Mouse (Mus musculus): ENCODE results near the gene Nav2. TPM values are rescaled to one million over a fixed set of nuclear protein-coding genes. Genes with fewer than 3 reads are reported as not detected.
A peak's percentile ranks its signal among the peaks of the same experiment; 100 is the strongest.

Nav2 gene
- polyA plus RNA-seq, 1 experiment: 32.5 TPM

- peaks cover 21% of the 10 kb centered on the region for H3K4me1 ChIP-seq (ENCODE audit: control insufficient read depth, insufficient read depth, low read length)
- TF ChIP-seq POLR2A (IDR thresholded peaks at IDR 0.05; ENCODE audit: borderline replicate concordance, insufficient read depth, low read length) (no peak), CTCF (IDR thresholded peaks at IDR 0.05; ENCODE audit: borderline replicate concordance, insufficient read depth, low read depth, low read length) (no peak)
- H3K4me3 ChIP-seq (replicated peaks; ENCODE audit: insufficient read depth, low read depth, low read length): no peak overlapping the region
- WGBS: 80% methylated on average over 3 of the region's 3 CpGs
- no peak overlapping the region for H3K27ac ChIP-seq (ENCODE audit: insufficient read depth, low read length)
- DNase-seq: no peak
- H3K27me3 ChIP-seq (ENCODE audit: control insufficient read depth, insufficient read depth, low read length): no peaks in the 10 kb centered on the region
These were observed 691.4 kb downstream of the Nav2 start for GRCm38 (mm10) chr7:49599950-49600349.

GRCm38 (mm10) chr7:49601191-49601975 is 692.9 kb downstream of the Nav2 start:
- no peak overlapping the region for H3K27ac ChIP-seq (ENCODE audit: insufficient read depth, low read length)
- peaks cover 26% of the 10 kb centered on the region for H3K4me1 ChIP-seq (ENCODE audit: control insufficient read depth, insufficient read depth, low read length)
- H3K27me3 ChIP-seq (ENCODE audit: control insufficient read depth, insufficient read depth, low read length): no peaks in the 10 kb centered on the region
- 54% methylated on average over 13 of the region's 13 CpGs for WGBS
- no peak overlapping the region for H3K4me3 ChIP-seq (replicated peaks; ENCODE audit: insufficient read depth, low read depth, low read length)
- peak; percentile 62 to 67 for DNase-seq
- TF ChIP-seq POLR2A (IDR thresholded peaks at IDR 0.05; ENCODE audit: borderline replicate concordance, insufficient read depth, low read length) (no peak), CTCF (IDR thresholded peaks at IDR 0.05; ENCODE audit: borderline replicate concordance, insufficient read depth, low read depth, low read length) (peak; percentile 90)

GRCm38 (mm10) chr7:49604244-49604643 is 695.7 kb downstream of the Nav2 start:
- Histone ChIP-seq H3K4me3 (replicated peaks; ENCODE audit: insufficient read depth, low read depth, low read length) (no peak overlapping the region), H3K27ac (ENCODE audit: insufficient read depth, low read length) (no peak overlapping the region), H3K4me1 (ENCODE audit: control insufficient read depth, insufficient read depth, low read length) (peaks cover 5% of the 10 kb centered on the region; the same call in 1 of the 2 replicates), H3K27me3 (ENCODE audit: control insufficient read depth, insufficient read depth, low read length) (no peaks in the 10 kb centered on the region)
- TF ChIP-seq CTCF (IDR thresholded peaks at IDR 0.05; ENCODE audit: borderline replicate concordance, insufficient read depth, low read depth, low read length) (no peak), POLR2A (IDR thresholded peaks at IDR 0.05; ENCODE audit: borderline replicate concordance, insufficient read depth, low read length) (no peak)
- WGBS: 94% methylated on average over 14 of the region's 14 CpGs
- no peak for DNase-seq

- TF ChIP-seq CTCF (IDR thresholded peaks at IDR 0.05; ENCODE audit: borderline replicate concordance, insufficient read depth, low read depth, low read length) (no peak), POLR2A (IDR thresholded peaks at IDR 0.05; ENCODE audit: borderline replicate concordance, insufficient read depth, low read length) (no peak)
- 46% methylated on average over 15 of the region's 15 CpGs for WGBS
These were observed 696.7 kb downstream of the Nav2 start for GRCm38 (mm10) chr7:49604965-49605795.

GRCm38 (mm10) chr7:49616258-49616735 is 707.8 kb downstream of the Nav2 start:
- WGBS: 5% methylated on average over 7 of the region's 7 CpGs
- peak; percentile 35 to 53 for DNase-seq
- TF ChIP-seq POLR2A (IDR thresholded peaks at IDR 0.05; ENCODE audit: borderline replicate concordance, insufficient read depth, low read length) (no peak), CTCF (IDR thresholded peaks at IDR 0.05; ENCODE audit: borderline replicate concordance, insufficient read depth, low read depth, low read length) (peak; percentile 91)
- H3K27me3 ChIP-seq (ENCODE audit: control insufficient read depth, insufficient read depth, low read length): no peaks in the 10 kb centered on the region
- H3K27ac ChIP-seq (ENCODE audit: insufficient read depth, low read length): no peak overlapping the region
- no peaks in the 10 kb centered on the region for H3K4me1 ChIP-seq (ENCODE audit: control insufficient read depth, insufficient read depth, low read length)
- H3K4me3 ChIP-seq (replicated peaks; ENCODE audit: insufficient read depth, low read depth, low read length): no peak overlapping the region

More at GRCm38 (mm10) chr7:49604965-49605795, 696.7 kb downstream of the Nav2 start:
- DNase-seq: peak; percentile 39 to 49
- peaks cover 5% of the 10 kb centered on the region; the same call in 1 of the 2 replicates for H3K4me1 ChIP-seq (ENCODE audit: control insufficient read depth, insufficient read depth, low read length)
- H3K27ac ChIP-seq (ENCODE audit: insufficient read depth, low read length): no peak overlapping the region
- no peaks in the 10 kb centered on the region for H3K27me3 ChIP-seq (ENCODE audit: control insufficient read depth, insufficient read depth, low read length)
- H3K4me3 ChIP-seq (replicated peaks; ENCODE audit: insufficient read depth, low read depth, low read length): no peak overlapping the region

- TF ChIP-seq POLR2A (IDR thresholded peaks at IDR 0.05; ENCODE audit: borderline replicate concordance, insufficient read depth, low read length): no peak
- TF ChIP-seq CTCF (IDR thresholded peaks at IDR 0.05; ENCODE audit: borderline replicate concordance, insufficient read depth, low read depth, low read length): no peak
- H3K4me3 ChIP-seq (replicated peaks; ENCODE audit: insufficient read depth, low read depth, low read length): no peak overlapping the region
- WGBS: 91% methylated on average over 4 of the region's 4 CpGs
- no peak overlapping the region for H3K27ac ChIP-seq (ENCODE audit: insufficient read depth, low read length)
- DNase-seq: no peak
- no peaks in the 10 kb centered on the region for H3K4me1 ChIP-seq (ENCODE audit: control insufficient read depth, insufficient read depth, low read length)
- H3K27me3 ChIP-seq (ENCODE audit: control insufficient read depth, insufficient read depth, low read length): no peaks in the 10 kb centered on the region
These were observed 708.6 kb downstream of the Nav2 start for GRCm38 (mm10) chr7:49617087-49617486.

- no peaks in the 10 kb centered on the region for H3K4me1 ChIP-seq (ENCODE audit: control insufficient read depth, insufficient read depth, low read length)
- no peak overlapping the region for H3K27ac ChIP-seq (ENCODE audit: insufficient read depth, low read length)
- no peaks in the 10 kb centered on the region; the same call in 1 of the 2 replicates for H3K27me3 ChIP-seq (ENCODE audit: control insufficient read depth, insufficient read depth, low read length)
- DNase-seq: no peak
- WGBS: 75% methylated on average over 1 of the region's 1 CpGs
- H3K4me3 ChIP-seq (replicated peaks; ENCODE audit: insufficient read depth, low read depth, low read length): no peak overlapping the region
- no peak for TF ChIP-seq POLR2A (IDR thresholded peaks at IDR 0.05; ENCODE audit: borderline replicate concordance, insufficient read depth, low read length)
These were observed 711.6 kb downstream of the Nav2 start for GRCm38 (mm10) chr7:49620160-49620559.

Data from cerebellum, adult 2 months (tissue).